Mouse (Mus musculus) limb, embryonic 12.5 days (tissue): ENCODE data around the gene Psme1. TPM values are rescaled to one million over a fixed set of nuclear protein-coding genes. Genes with fewer than 3 reads are reported as not detected.
A peak's percentile ranks its signal among the peaks of the same experiment; 100 is the strongest.

Experiments
- ATAC-seq: fragments of 200-750 bp; cut with Nextera tagmentation; 2 replicates; pipeline ENCODE4 v1.8.0; 2017; ENCODE audit warnings: low read depth, moderate TSS enrichment; ENCODE audit not compliant: insufficient number of reproducible peaks, insufficient read depth, low FRiP score, low TSS enrichment
- H3K27ac ChIP-seq: fragments of 300-500 bp; sonication (generic); 2 replicates; pipeline ENCODE4 v1.5.1; 2016; ENCODE audit warnings: mild to moderate bottlenecking, moderate library complexity
- H3K27me3 ChIP-seq: fragments of 300-500 bp; sonication (generic); 2 replicates; pipeline ENCODE4 v1.6.1; 2016; ENCODE audit warnings: mild to moderate bottlenecking, moderate library complexity
- H3K36me3 ChIP-seq: fragments of 300-500 bp; sonication (generic); 2 replicates; pipeline ENCODE4 v1.6.1; 2016; ENCODE audit warnings: mild to moderate bottlenecking, moderate library complexity
- H3K4me1 ChIP-seq: fragments of 300-500 bp; sonication (generic); replicated peaks from 2 replicates; pipeline ENCODE4 v1.6.1; 2016
- H3K4me2 ChIP-seq: fragments of 300-500 bp; sonication (generic); 2 replicates; pipeline ENCODE4 v1.6.1; 2016; ENCODE audit warnings: mild to moderate bottlenecking, moderate library complexity
- H3K4me3 ChIP-seq: fragments of 300-500 bp; sonication (generic); replicated peaks from 2 replicates; pipeline ENCODE4 v1.5.1; 2016; ENCODE audit warnings: mild to moderate bottlenecking
- H3K9ac ChIP-seq: fragments of 300-500 bp; sonication (generic); replicated peaks from 2 replicates; pipeline ENCODE4 v1.6.1; 2016; ENCODE audit warnings: mild to moderate bottlenecking, moderate library complexity
- H3K9me3 ChIP-seq: fragments of 300-500 bp; sonication (generic); 2 replicates; pipeline ENCODE4 v1.6.1; 2016; ENCODE audit warnings: mild to moderate bottlenecking, moderate library complexity
- WGBS: fragments of 180-500 bp; shearing (Covaris S2); methylation state at CpG from one replicate; pipeline ENCODE4 v1.1.7; 2016; 5-methylcytosine and 5-hydroxymethylcytosine counted together
- polyA plus RNA-seq: library from polyadenylated mRNA; unstranded; fragments of >200 nt; fragmentation: Nextera tagmentation; extraction: Ambion mirVana; gene quantifications from 2 replicates; pipeline ENCODE4 v1.2.1, GENCODE M21; 2016

Psme1 gene
- polyA plus RNA-seq, 1 experiment from 2014 or later: 151 TPM

DNA sequence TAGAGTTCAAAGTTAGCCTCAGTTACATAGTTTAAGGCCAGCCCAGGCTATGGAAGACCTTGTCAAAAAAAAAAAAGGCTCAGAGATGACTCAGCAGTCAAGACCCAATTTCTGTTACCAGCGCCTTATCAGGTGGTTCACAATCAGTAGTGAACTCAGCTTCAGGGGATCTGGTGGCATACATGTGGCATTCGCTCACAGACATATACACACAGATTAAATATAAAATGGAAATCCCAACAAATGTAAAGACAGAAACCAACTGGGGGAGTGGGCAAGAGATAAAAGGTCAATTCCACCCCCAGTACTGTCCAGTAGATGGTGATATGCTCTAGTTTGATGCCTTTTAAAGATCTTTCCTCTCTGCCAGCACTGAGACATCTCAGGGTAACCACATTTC lies 8.2 kb downstream of the Psme1 start:
- Histone ChIP-seq H3K27ac (no peak overlapping the region), H3K36me3 (peaks cover 38% of the 10 kb centered on the region), H3K4me2 (no peak overlapping the region), H3K9me3 (no peaks in the 10 kb centered on the region), H3K27me3 (peaks cover 7% of the 10 kb centered on the region; the same call in 1 of the 2 replicates), H3K4me3 (no peak overlapping the region), H3K4me1 (peaks cover 16% of the 10 kb centered on the region), H3K9ac (no peak overlapping the region)
- no peak for ATAC-seq
- 98% methylated on average over 2 of the region's 2 CpGs for WGBS

- Histone ChIP-seq H3K36me3 (peaks cover 34% of the 10 kb centered on the region), H3K27me3 (peaks cover 5% of the 10 kb centered on the region; the same call in 1 of the 2 replicates), H3K4me2 (no peak overlapping the region), H3K9me3 (no peaks in the 10 kb centered on the region), H3K4me1 (peaks cover 34% of the 10 kb centered on the region), H3K9ac (no peak overlapping the region), H3K27ac (no peak overlapping the region), H3K4me3 (no peak overlapping the region)
- ATAC-seq: no peak
- WGBS: 92% methylated on average over 5 of the region's 5 CpGs
Measured at GRCm38 (mm10) chr14:55589271-55589670, 11.3 kb downstream of the Psme1 start.

DNA sequence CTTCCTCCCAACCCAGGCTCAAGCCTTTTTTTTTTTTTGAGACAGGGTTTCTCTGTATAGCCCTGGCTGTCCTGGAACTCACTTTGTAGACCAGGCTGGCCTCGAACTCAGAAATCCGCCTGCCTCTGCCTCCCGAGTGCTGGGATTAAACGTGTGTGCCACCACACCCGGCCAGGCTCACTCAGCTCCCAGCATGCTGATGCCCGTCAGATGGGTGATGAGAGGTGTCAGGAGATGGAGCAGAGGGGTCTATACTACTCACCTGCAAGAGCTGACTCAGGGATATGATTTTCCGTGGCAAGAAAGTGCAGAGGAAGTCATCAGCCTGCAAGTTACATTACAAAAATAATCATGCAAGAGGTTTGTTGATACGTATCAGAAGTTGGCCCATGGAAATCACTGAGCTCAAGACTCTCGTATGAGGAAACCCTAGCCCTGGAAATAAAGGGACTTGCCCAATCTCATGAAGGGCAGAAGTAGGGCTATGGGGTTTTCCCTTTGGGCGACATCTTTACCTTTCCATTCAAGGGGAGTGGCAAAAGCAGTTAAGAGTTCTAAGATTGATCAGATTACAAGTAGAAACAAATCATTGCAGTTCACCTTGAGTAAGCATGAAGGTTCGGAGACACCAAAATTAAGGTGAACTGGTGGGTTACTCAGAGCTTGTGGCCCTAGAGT lies 12.0 kb downstream of the Psme1 start:
- Histone ChIP-seq H3K9ac (peak overlapping the region; percentile 70), H3K27me3 (no peaks in the 10 kb centered on the region), H3K4me3 (peak overlapping the region; percentile 89), H3K9me3 (no peaks in the 10 kb centered on the region), H3K27ac (peak overlapping the region; percentile 68; the same call in 1 of the 2 replicates), H3K4me2 (peak overlapping the region; percentile 96), H3K4me1 (peaks cover 28% of the 10 kb centered on the region), H3K36me3 (peaks cover 40% of the 10 kb centered on the region)
- WGBS: 81% methylated on average over 11 of the region's 11 CpGs
- ATAC-seq: no peak

- 2% methylated on average over 22 of the region's 22 CpGs for WGBS
- Histone ChIP-seq H3K9me3 (no peaks in the 10 kb centered on the region), H3K27me3 (no peaks in the 10 kb centered on the region), H3K4me3 (peak within 1 kb of the TSS; percentile 89), H3K27ac (peak within 1 kb of the TSS; percentile 94), H3K9ac (peak within 1 kb of the TSS; percentile 82), H3K4me1 (peaks cover 24% of the 10 kb centered on the region), H3K4me2 (peak within 1 kb of the TSS; percentile 96), H3K36me3 (peaks cover 50% of the 10 kb centered on the region)
- ATAC-seq: peak; percentile 96
Measured at GRCm38 (mm10) chr14:55590748-55591330, 12.9 kb downstream of the Psme1 start, which contains the start of gene Psme2. TSS of gene Psme2 (minus strand) at chr14:55591113.

- Histone ChIP-seq H3K4me1 (peaks cover 24% of the 10 kb centered on the region), H3K27me3 (no peaks in the 10 kb centered on the region), H3K4me3 (peak within 1 kb of the TSS; percentile 89), H3K4me2 (peak within 1 kb of the TSS; percentile 96), H3K27ac (peak within 1 kb of the TSS; percentile 94), H3K36me3 (peaks cover 55% of the 10 kb centered on the region), H3K9ac (peak within 1 kb of the TSS; percentile 82), H3K9me3 (no peaks in the 10 kb centered on the region)
- peak; percentile 88 for ATAC-seq
- 0% methylated on average over 33 of the region's 33 CpGs for WGBS
Measured at GRCm38 (mm10) chr14:55591331-55591891, 13.5 kb downstream of the Psme1 start, which contains the start of gene Rnf31. TSS of gene Rnf31 (plus strand) at chr14:55591708.

DNA sequence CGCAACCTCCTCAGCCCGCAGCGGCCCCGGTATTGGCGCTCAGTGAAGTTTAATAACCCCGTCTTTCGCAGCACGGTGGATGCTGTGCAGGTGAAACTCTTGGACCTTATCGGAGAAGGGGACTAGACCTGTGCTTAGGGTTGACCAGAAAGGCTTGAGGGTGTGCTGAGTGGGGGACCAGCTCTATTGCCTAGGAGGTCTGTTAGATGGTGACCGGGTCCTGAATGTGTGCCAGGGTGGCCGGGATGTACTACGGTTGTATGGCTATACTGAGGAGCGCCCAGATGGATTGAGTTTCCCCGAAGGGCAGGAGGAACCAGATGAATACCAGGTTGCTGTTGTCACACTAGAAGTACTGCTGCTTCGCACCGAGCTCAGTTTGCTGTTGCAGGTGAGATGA lies 14.3 kb downstream of the Psme1 start:
- Histone ChIP-seq H3K36me3 (peaks cover 58% of the 10 kb centered on the region), H3K4me1 (peaks cover 24% of the 10 kb centered on the region), H3K27me3 (no peaks in the 10 kb centered on the region), H3K9me3 (no peaks in the 10 kb centered on the region), H3K27ac (peak overlapping the region; percentile 94), H3K4me2 (peak overlapping the region; percentile 96), H3K4me3 (peak overlapping the region; percentile 89), H3K9ac (peak overlapping the region; percentile 82)
- no peak for ATAC-seq
- WGBS: 4% methylated on average over 16 of the region's 16 CpGs

- no peak for ATAC-seq
- Histone ChIP-seq H3K4me1 (peaks cover 17% of the 10 kb centered on the region), H3K27me3 (no peaks in the 10 kb centered on the region), H3K4me3 (no peak overlapping the region), H3K9me3 (no peaks in the 10 kb centered on the region), H3K4me2 (no peak overlapping the region), H3K36me3 (peaks cover 74% of the 10 kb centered on the region), H3K9ac (no peak overlapping the region; the same call in 1 of the 2 replicates), H3K27ac (no peak overlapping the region)
- WGBS: 79% methylated on average over 13 of the region's 13 CpGs
Measured at GRCm38 (mm10) chr14:55596036-55596690, 18.2 kb downstream of the Psme1 start.

GRCm38 (mm10) chr14:55598521-55599390 lies 20.8 kb downstream of the Psme1 start:
- H3K36me3 ChIP-seq: peaks cover 97% of the 10 kb centered on the region

DNA sequence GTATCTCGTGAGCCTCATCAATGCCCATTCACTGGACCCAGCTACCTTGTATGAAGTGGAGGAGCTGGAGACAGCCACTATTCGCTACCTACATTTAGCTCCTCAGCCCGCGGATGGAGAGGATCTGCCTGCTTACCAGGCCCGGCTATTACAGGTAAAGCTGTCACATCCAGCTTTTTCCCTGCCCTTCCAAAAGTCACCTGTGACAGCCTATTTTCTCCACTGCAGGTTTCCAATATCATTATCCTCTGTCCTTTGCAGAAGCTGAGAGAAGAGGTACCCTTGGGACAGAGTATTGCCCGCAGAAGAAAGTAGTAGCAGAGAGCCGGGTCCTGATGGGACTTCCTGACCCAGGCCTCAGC lies 25.3 kb downstream of the Psme1 start, which contains the start of gene Irf9:
Gene Irf9, plus strand, starts transcription at position 301 of the 362 bp plus-strand sequence.
- peak within 1 kb of the TSS; percentile 59 for H3K27ac ChIP-seq
- no peaks in the 10 kb centered on the region for H3K9me3 ChIP-seq
- H3K9ac ChIP-seq: peak within 1 kb of the TSS; percentile 56
- peaks cover 82% of the 10 kb centered on the region for H3K36me3 ChIP-seq
- peaks cover 6% of the 10 kb centered on the region for H3K4me1 ChIP-seq
- ATAC-seq: no peak
- H3K4me3 ChIP-seq: peak within 1 kb of the TSS; percentile 33
- no peaks in the 10 kb centered on the region for H3K27me3 ChIP-seq
- H3K4me2 ChIP-seq: peak within 1 kb of the TSS; percentile 57
- 86% methylated on average over 7 of the region's 7 CpGs for WGBS

More at GRCm38 (mm10) chr14:55598521-55599390, 20.8 kb downstream of the Psme1 start:
- Histone ChIP-seq H3K4me2 (no peak overlapping the region), H3K9ac (no peak overlapping the region), H3K27me3 (no peaks in the 10 kb centered on the region), H3K27ac (no peak overlapping the region), H3K4me1 (peaks cover under 1% of the 10 kb centered on the region; the same call in 1 of the 2 replicates), H3K9me3 (no peaks in the 10 kb centered on the region), H3K4me3 (no peak overlapping the region)
- no peak for ATAC-seq
- 92% methylated on average over 21 of the region's 21 CpGs for WGBS
